Mouse (Mus musculus) lung, postnatal 0 days (tissue): ENCODE measurements around the gene Ugt1a8. TPM values are rescaled to one million over a fixed set of nuclear protein-coding genes. Genes with fewer than 3 reads are reported as not detected.

ENCODE experiments used
- ATAC-seq: fragments of 200-750 bp; cut with Nextera tagmentation; 2 replicates; pipeline ENCODE4 v1.8.0; 2017; ENCODE audit warnings: moderate library complexity
- DNase-seq: peaks from one replicate; pipeline ENCODE4 v3.0.0-alpha.2; 2016; ENCODE audit warnings: low spot score
- H3K27ac ChIP-seq: fragments of 300-500 bp; sonication (generic); 2 replicates; pipeline ENCODE4 v1.5.1; 2014; ENCODE audit warnings: antibody characterized with exemption, mild to moderate bottlenecking, low read length, mixed read lengths
- H3K27me3 ChIP-seq: fragments of 300-500 bp; sonication (generic); replicated peaks from 2 replicates; pipeline ENCODE4 v1.6.1; 2014; ENCODE audit warnings: low read length, mixed read lengths; ENCODE audit not compliant: insufficient read depth
- H3K36me3 ChIP-seq: fragments of 300-500 bp; sonication (generic); 2 replicates; pipeline ENCODE4 v1.6.1; 2014; ENCODE audit warnings: low read length, mixed read lengths; ENCODE audit not compliant: insufficient read depth
- H3K4me1 ChIP-seq: fragments of 300-500 bp; sonication (generic); 2 replicates; pipeline ENCODE4 v1.6.1; 2014; ENCODE audit warnings: antibody characterized with exemption, low read depth, low read length, mixed read lengths; ENCODE audit not compliant: insufficient read depth
- H3K4me2 ChIP-seq: fragments of 300-500 bp; sonication (generic); replicated peaks from 2 replicates; pipeline ENCODE4 v1.6.1; 2014; ENCODE audit warnings: low read depth, mild to moderate bottlenecking, low read length, moderate library complexity, mixed read lengths
- H3K4me3 ChIP-seq: fragments of 300-500 bp; sonication (generic); 2 replicates; pipeline ENCODE4 v1.5.1; 2014; ENCODE audit warnings: low read depth, low read length
- H3K9ac ChIP-seq: fragments of 300-500 bp; sonication (generic); replicated peaks from 2 replicates; pipeline ENCODE4 v1.6.1; 2014; ENCODE audit warnings: low read depth, mild to moderate bottlenecking
- H3K9me3 ChIP-seq: fragments of 300-500 bp; sonication (generic); 2 replicates; pipeline ENCODE4 v1.6.1; 2016; ENCODE audit warnings: low read length, mixed read lengths
- CTCF ChIP-seq: IDR thresholded peaks from 2 replicates; pipeline ENCODE4 v1.5.1; 2016; ENCODE audit warnings: antibody characterized with exemption, mild to moderate bottlenecking
- EP300 ChIP-seq: IDR thresholded peaks from 2 replicates; pipeline ENCODE4 v1.6.1; 2016; ENCODE audit warnings: antibody characterized with exemption, mild to moderate bottlenecking, control low read depth
- WGBS: fragments of 180-500 bp; shearing (Covaris S2); extraction: QIAGEN DNeasy Blood & Tissue Kit; methylation state at CpG from one replicate; pipeline ENCODE4 v1.1.7; 2014; 5-methylcytosine and 5-hydroxymethylcytosine counted together
- polyA plus RNA-seq: library from polyadenylated mRNA; unstranded; fragments of >200 nt; fragmentation: Nextera tagmentation; extraction: Ambion mirVana; gene quantifications from 2 replicates; pipeline ENCODE4 v1.2.1, GENCODE M21; 2015

The Ugt1a8 gene
- polyA plus RNA-seq, 1 experiment from 2014 or later, result not detected

- Histone ChIP-seq H3K27me3 (no peaks in the 10 kb centered on the region), H3K4me1 (no peaks in the 10 kb centered on the region), H3K27ac (no peak overlapping the region), H3K9me3 (peaks cover 60% of the 10 kb centered on the region), H3K4me2 (no peak overlapping the region), H3K4me3 (no peak overlapping the region), H3K36me3 (no peaks in the 10 kb centered on the region), H3K9ac (no peak overlapping the region)
- DNase-seq, result no peak
- TF ChIP-seq EP300 (no peak), CTCF (no peak)
- WGBS, result 70% methylated on average over 7 of the region's 7 CpGs
- ATAC-seq, result no peak
These were observed 140.5 kb downstream of the Ugt1a8 start for GRCm38 (mm10) chr1:88228121-88228520.

GRCm38 (mm10) chr1:88229566-88229965 is 142.0 kb downstream of the Ugt1a8 start:
- H3K27ac ChIP-seq, result no peak overlapping the region
- no peaks in the 10 kb centered on the region for H3K36me3 ChIP-seq
- H3K4me1 ChIP-seq, result no peaks in the 10 kb centered on the region
- DNase-seq (no peak), ATAC-seq (no peak)
- H3K4me2 ChIP-seq, result no peak overlapping the region
- H3K27me3 ChIP-seq, result no peaks in the 10 kb centered on the region
- H3K4me3 ChIP-seq, result no peak overlapping the region
- TF ChIP-seq EP300 (no peak), CTCF (no peak)
- H3K9ac ChIP-seq, result no peak overlapping the region
- H3K9me3 ChIP-seq, result peaks cover 66% of the 10 kb centered on the region
- WGBS, result 72% methylated on average over 3 of the region's 3 CpGs

- ATAC-seq (no peak), DNase-seq (no peak)
- Histone ChIP-seq H3K4me1 (no peaks in the 10 kb centered on the region), H3K4me3 (no peak overlapping the region), H3K9me3 (peaks cover 70% of the 10 kb centered on the region), H3K27ac (no peak overlapping the region), H3K27me3 (no peaks in the 10 kb centered on the region), H3K36me3 (no peaks in the 10 kb centered on the region), H3K9ac (no peak overlapping the region), H3K4me2 (no peak overlapping the region)
- TF ChIP-seq CTCF (no peak), EP300 (no peak)
- 80% methylated on average over 5 of the region's 5 CpGs for WGBS
These were observed 142.4 kb downstream of the Ugt1a8 start for GRCm38 (mm10) chr1:88229986-88230385.

GRCm38 (mm10) chr1:88230421-88230820 is 142.8 kb downstream of the Ugt1a8 start:
- no peak overlapping the region for H3K27ac ChIP-seq
- no peak overlapping the region for H3K4me3 ChIP-seq
- peaks cover 74% of the 10 kb centered on the region for H3K9me3 ChIP-seq
- H3K4me2 ChIP-seq, result no peak overlapping the region
- no peaks in the 10 kb centered on the region for H3K27me3 ChIP-seq
- DNase-seq (no peak), ATAC-seq (no peak)
- H3K4me1 ChIP-seq, result no peaks in the 10 kb centered on the region
- H3K36me3 ChIP-seq, result no peaks in the 10 kb centered on the region
- TF ChIP-seq EP300 (no peak), CTCF (no peak)
- 69% methylated on average over 7 of the region's 7 CpGs for WGBS
- no peak overlapping the region for H3K9ac ChIP-seq

- H3K36me3 ChIP-seq, result no peaks in the 10 kb centered on the region
- DNase-seq, result no peak
- no peak for ATAC-seq
- no peak overlapping the region for H3K9ac ChIP-seq
- H3K4me1 ChIP-seq, result no peaks in the 10 kb centered on the region
- no peak overlapping the region for H3K4me3 ChIP-seq
- H3K9me3 ChIP-seq, result peaks cover 71% of the 10 kb centered on the region
- H3K27me3 ChIP-seq, result no peaks in the 10 kb centered on the region
- 72% methylated on average over 6 of the region's 6 CpGs for WGBS
- TF ChIP-seq CTCF (no peak), EP300 (no peak)
- no peak overlapping the region for H3K4me2 ChIP-seq
- H3K27ac ChIP-seq, result no peak overlapping the region
These were observed 143.6 kb downstream of the Ugt1a8 start for GRCm38 (mm10) chr1:88230981-88231802.

- no peaks in the 10 kb centered on the region for H3K36me3 ChIP-seq
These were observed 144.3 kb downstream of the Ugt1a8 start for GRCm38 (mm10) chr1:88231803-88232499.

More at GRCm38 (mm10) chr1:88231803-88232499, 144.3 kb downstream of the Ugt1a8 start:
- ATAC-seq (no peak), DNase-seq (no peak)
- H3K9me3 ChIP-seq, result peaks cover 74% of the 10 kb centered on the region
- no peaks in the 10 kb centered on the region for H3K4me1 ChIP-seq
- no peak overlapping the region for H3K27ac ChIP-seq
- TF ChIP-seq CTCF (no peak), EP300 (no peak)
- 62% methylated on average over 7 of the region's 7 CpGs for WGBS
- H3K9ac ChIP-seq, result no peak overlapping the region
- no peak overlapping the region for H3K4me3 ChIP-seq
- no peaks in the 10 kb centered on the region for H3K27me3 ChIP-seq
- no peak overlapping the region for H3K4me2 ChIP-seq
